Mouse (Mus musculus) kidney, postnatal 0 days (tissue): ENCODE measurements at regions not wholly inside any gene's neighbourhood (a gene's known extent, or its start where the extent isn't known, plus 50 kb on each side); places are given as distances from the start of the nearest gene placed in this dataset.
"Not testable (repeated sequence)": the region's sequence is repeated elsewhere in the genome, so short reads cannot be mapped to it uniquely, and the experiment has no call there.

ENCODE experiments used
- ATAC-seq: fragments of 200-750 bp; cut with Nextera tagmentation; replicated peaks from 2 replicates; pipeline ENCODE4 v1.8.0; 2017; ENCODE audit warnings: low read depth, moderate number of reproducible peaks, moderate TSS enrichment, moderate library complexity; ENCODE audit not compliant: low FRiP score
- DNase-seq: peaks from one replicate; pipeline ENCODE4 v3.0.0-alpha.2; 2016; ENCODE audit warnings: low spot score
- H3K27ac ChIP-seq: fragments of 300-500 bp; sonication (generic); 2 replicates; pipeline ENCODE4 v1.5.1; 2014; ENCODE audit warnings: mild to moderate bottlenecking
- H3K27me3 ChIP-seq: fragments of 300-500 bp; sonication (generic); 2 replicates; pipeline ENCODE4 v1.6.1; 2014; ENCODE audit warnings: low read length, mixed read lengths; ENCODE audit not compliant: insufficient read depth
- H3K36me3 ChIP-seq: fragments of 300-500 bp; sonication (generic); 2 replicates; pipeline ENCODE4 v1.6.1; 2014; ENCODE audit warnings: low read length, mixed read lengths; ENCODE audit not compliant: insufficient read depth
- H3K4me1 ChIP-seq: fragments of 300-500 bp; sonication (generic); replicated peaks from 2 replicates; pipeline ENCODE4 v1.6.1; 2014; ENCODE audit warnings: antibody characterized with exemption, low read length, mixed read lengths; ENCODE audit not compliant: insufficient read depth
- H3K4me2 ChIP-seq: fragments of 300-500 bp; sonication (generic); 2 replicates; pipeline ENCODE4 v1.6.1; 2014; ENCODE audit warnings: mild to moderate bottlenecking, low read length, moderate library complexity, mixed read lengths
- H3K4me3 ChIP-seq: fragments of 300-500 bp; sonication (generic); replicated peaks from 2 replicates; pipeline ENCODE4 v1.5.1; 2014; ENCODE audit warnings: low read depth, low read length
- H3K9ac ChIP-seq: fragments of 300-500 bp; sonication (generic); 2 replicates; pipeline ENCODE4 v1.6.1; 2014; ENCODE audit warnings: low read depth, low read length
- H3K9me3 ChIP-seq: fragments of 300-500 bp; sonication (generic); replicated peaks from 2 replicates; pipeline ENCODE4 v1.6.1; 2016; ENCODE audit warnings: low read length, inconsistent platforms, mixed read lengths
- CTCF ChIP-seq: IDR thresholded peaks from 2 replicates; pipeline ENCODE4 v1.5.1; 2016; ENCODE audit warnings: antibody characterized with exemption, low read depth, mild to moderate bottlenecking, moderate library complexity
- WGBS: fragments of 180-500 bp; shearing (Covaris S2); extraction: QIAGEN DNeasy Blood & Tissue Kit; methylation state at CpG from one replicate; pipeline ENCODE4 v1.1.7; 2014; 5-methylcytosine and 5-hydroxymethylcytosine counted together

DNA sequence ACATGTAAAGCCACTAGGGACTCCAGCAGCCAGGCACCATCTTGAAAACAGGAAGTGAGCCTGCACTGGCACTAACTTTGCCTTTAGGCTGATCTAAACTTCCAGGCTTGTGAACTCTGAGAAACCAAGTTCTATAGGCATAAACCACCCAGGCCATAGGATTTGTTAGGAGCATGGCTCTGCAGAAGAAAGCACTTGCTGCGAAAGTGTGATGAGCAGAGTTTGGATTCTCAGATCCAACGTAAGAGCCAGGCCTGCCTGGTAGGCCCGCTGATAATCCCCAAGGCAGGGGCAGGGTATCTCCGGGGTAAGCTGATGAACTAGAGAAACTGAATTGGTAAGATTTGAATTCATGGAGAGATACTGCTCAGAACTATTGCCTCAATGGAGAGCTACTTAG is 109.7 kb downstream of the Nr2f2 start:
- no peaks in the 10 kb centered on the region for H3K9me3 ChIP-seq
- no peak overlapping the region for H3K9ac ChIP-seq
- H3K36me3 ChIP-seq = no peaks in the 10 kb centered on the region
- H3K4me2 ChIP-seq = no peak overlapping the region
- 94% methylated on average over 4 of the region's 4 CpGs for WGBS
- H3K27me3 ChIP-seq = no peaks in the 10 kb centered on the region
- no peak overlapping the region for H3K27ac ChIP-seq
- H3K4me3 ChIP-seq = no peak overlapping the region
- H3K4me1 ChIP-seq = no peaks in the 10 kb centered on the region
- TF ChIP-seq CTCF = no peak
- no peak for ATAC-seq
- no peak for DNase-seq

DNA sequence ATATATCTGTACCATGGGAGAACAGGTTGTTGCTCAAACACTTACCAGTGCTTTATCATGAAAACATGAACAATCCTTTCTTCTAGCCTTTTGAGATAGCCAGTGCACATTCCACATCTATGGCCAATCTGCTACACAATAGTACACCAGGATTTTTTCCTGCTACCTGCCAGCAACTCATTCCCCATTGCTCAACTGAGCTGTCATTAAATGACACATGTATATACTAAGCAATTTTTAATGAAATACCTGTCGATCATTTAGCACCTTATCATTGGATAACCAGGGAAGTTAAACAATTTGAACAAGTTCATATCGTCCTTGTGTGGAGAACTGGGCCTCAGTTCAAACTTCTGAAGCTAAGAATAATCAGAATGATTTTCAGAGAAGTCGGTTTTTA is 111.5 kb downstream of the Nr2f2 start:
- no peak overlapping the region for H3K4me2 ChIP-seq
- DNase-seq (no peak), ATAC-seq (no peak)
- no peaks in the 10 kb centered on the region for H3K9me3 ChIP-seq
- H3K4me3 ChIP-seq = no peak overlapping the region
- H3K36me3 ChIP-seq = no peaks in the 10 kb centered on the region
- 88% methylated on average over 3 of the region's 3 CpGs for WGBS
- no peaks in the 10 kb centered on the region for H3K27me3 ChIP-seq
- H3K4me1 ChIP-seq = no peaks in the 10 kb centered on the region
- TF ChIP-seq CTCF = no peak
- no peak overlapping the region for H3K27ac ChIP-seq
- no peak overlapping the region for H3K9ac ChIP-seq

DNA sequence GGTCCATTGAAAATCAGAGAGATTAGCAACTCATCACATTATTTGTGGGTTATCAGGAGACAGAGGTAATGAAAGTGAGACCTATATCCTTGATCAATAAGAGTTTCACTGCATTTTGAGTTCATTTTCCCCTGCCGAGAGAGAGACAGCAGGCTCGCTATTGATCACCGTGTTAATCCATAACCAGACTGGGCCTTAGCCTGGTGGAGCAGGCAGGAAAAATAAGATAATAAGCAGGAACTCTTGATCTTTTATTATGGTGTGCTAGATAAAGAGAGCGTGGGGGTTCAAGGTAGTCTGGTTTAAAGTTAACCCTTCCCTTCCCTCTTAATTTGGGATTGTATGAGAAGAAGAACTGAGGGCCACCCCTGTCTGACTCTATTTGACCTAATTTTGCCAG is 113.3 kb downstream of the Nr2f2 start:
- Histone ChIP-seq H3K4me2 (no peak overlapping the region), H3K9ac (no peak overlapping the region), H3K27me3 (no peaks in the 10 kb centered on the region), H3K36me3 (no peaks in the 10 kb centered on the region), H3K4me3 (no peak overlapping the region), H3K4me1 (no peaks in the 10 kb centered on the region), H3K9me3 (no peaks in the 10 kb centered on the region), H3K27ac (no peak overlapping the region)
- ATAC-seq (no peak), DNase-seq (no peak)
- 82% methylated on average over 4 of the region's 4 CpGs for WGBS
- TF ChIP-seq CTCF = no peak

DNA sequence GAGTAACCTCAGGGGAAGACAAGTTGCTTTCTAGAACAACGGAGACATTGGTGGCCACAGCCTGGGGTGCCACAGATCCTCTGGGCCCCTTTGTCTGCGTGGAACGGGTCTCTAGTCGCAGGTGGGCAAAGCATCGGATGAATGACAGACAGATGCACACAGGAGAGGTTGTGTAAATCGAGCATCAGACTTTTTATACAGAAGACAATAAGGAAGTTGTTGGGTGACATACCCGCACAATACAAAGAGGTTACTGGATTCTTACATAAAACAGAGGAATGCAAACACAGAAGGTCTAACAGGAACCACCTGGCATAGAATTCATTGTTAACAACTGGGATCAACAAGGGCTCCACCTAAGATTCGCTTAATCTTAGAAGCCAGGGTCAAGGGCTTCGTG is 127.5 kb downstream of the Nr2f2 start:
- H3K4me1 ChIP-seq, ATAC-seq, H3K4me3 ChIP-seq, H3K9me3 ChIP-seq, H3K36me3 ChIP-seq, DNase-seq, H3K27ac ChIP-seq, H3K27me3 ChIP-seq, H3K4me2 ChIP-seq, H3K9ac ChIP-seq: not testable (repeated sequence)
- WGBS = 88% methylated on average over 9 of the region's 9 CpGs

DNA sequence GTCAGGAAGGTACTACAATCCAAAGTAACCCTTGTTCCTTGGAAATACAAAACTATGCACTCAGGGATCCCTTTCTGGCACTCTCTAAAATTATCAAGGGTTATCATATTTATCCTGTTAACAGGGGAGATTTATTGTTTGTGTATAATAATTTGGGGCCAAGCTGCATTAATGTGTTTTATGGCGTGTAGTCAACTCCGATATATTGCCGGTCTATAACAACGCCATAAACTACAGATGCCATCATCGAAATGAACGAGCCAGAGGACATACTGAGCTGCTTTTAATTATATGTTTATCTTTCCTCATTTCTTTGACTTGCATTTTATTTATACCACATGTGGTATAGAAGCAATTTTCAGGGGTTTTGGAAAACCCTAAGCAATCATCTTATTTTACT is 147.2 kb downstream of the Nr2f2 start:
- Histone ChIP-seq H3K4me1 (no peaks in the 10 kb centered on the region), H3K4me3 (no peak overlapping the region), H3K4me2 (no peak overlapping the region), H3K36me3 (no peaks in the 10 kb centered on the region), H3K9ac (no peak overlapping the region), H3K27me3 (no peaks in the 10 kb centered on the region), H3K27ac (no peak overlapping the region), H3K9me3 (no peaks in the 10 kb centered on the region)
- ATAC-seq = no peak
- peak; percentile 25 for DNase-seq
- WGBS = 62% methylated on average over 6 of the region's 6 CpGs
- no peak for TF ChIP-seq CTCF

DNA sequence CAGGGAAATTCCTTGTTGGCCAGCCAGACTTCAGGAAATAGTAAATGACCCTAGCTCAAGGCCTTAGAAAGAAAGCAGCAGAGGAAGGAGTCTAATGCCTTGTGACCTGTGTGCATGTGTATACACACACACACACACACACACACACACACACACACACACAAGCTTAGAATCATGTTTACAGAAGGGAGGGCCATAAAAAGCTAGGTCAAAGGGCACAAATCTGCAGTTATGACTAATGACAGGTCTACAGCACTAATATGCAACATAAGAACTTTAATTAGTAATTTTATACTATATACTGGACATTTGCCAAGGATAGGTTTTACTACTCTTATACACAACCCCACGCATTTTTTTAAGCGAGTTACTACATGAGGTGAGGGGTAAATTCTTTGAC is 149.4 kb downstream of the Nr2f2 start:
- Histone ChIP-seq H3K36me3 (no peaks in the 10 kb centered on the region), H3K27me3 (no peaks in the 10 kb centered on the region), H3K4me2 (no peak overlapping the region), H3K4me1 (no peaks in the 10 kb centered on the region), H3K27ac (no peak overlapping the region), H3K9ac (no peak overlapping the region), H3K9me3 (no peaks in the 10 kb centered on the region), H3K4me3 (no peak overlapping the region)
- 82% methylated on average over 2 of the region's 2 CpGs for WGBS
- DNase-seq (no peak), ATAC-seq (no peak)
- no peak for TF ChIP-seq CTCF

DNA sequence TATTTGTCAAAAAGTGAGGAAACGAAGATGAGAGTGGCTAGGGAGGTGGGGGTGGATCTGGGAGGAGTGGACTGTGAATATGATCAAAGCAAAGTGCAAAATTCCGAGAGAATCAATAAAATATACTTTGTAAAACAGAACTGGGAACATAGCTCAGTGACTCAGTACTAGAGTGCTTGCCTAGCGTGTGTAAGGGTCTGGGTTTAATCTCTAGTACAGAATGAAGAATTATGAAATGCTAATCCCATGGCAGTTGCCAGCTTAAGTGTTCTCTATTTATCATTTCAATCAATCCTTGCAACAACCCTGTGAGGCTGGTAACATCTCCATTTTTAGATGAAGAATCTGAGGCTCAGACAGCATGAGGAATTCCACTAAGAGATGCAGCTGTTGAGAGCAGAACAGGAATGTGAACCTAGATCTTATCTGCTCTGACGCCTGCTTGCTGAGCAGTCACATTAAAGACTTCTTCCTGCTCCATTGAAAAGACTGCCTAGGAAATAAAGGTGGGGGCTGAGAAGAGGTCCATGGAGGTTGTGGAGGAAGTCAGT is 152.5 kb downstream of the Nr2f2 start:
- H3K9ac ChIP-seq = no peak overlapping the region
- peak; percentile 72 for DNase-seq
- TF ChIP-seq CTCF = no peak
- H3K36me3 ChIP-seq = no peaks in the 10 kb centered on the region
- H3K4me3 ChIP-seq = no peak overlapping the region
- no peak overlapping the region for H3K27ac ChIP-seq
- no peak for ATAC-seq
- no peaks in the 10 kb centered on the region for H3K9me3 ChIP-seq
- no peaks in the 10 kb centered on the region for H3K27me3 ChIP-seq
- no peaks in the 10 kb centered on the region for H3K4me1 ChIP-seq
- 43% methylated on average over 4 of the region's 4 CpGs for WGBS
- H3K4me2 ChIP-seq = no peak overlapping the region
